Mouse (Mus musculus) lung, postnatal 0 days (tissue): ENCODE measurements at regions not wholly inside any gene's neighbourhood (a gene's known extent, or its start where the extent isn't known, plus 50 kb on each side); places are given as distances from the start of the nearest gene placed in this dataset.
A peak's percentile ranks its signal among the peaks of the same experiment; 100 is the strongest.

Experiments used
- ATAC-seq: fragments of 200-750 bp; cut with Nextera tagmentation; 2 replicates; pipeline ENCODE4 v1.8.0; 2017; ENCODE audit warnings: moderate library complexity
- DNase-seq: peaks from one replicate; pipeline ENCODE4 v3.0.0-alpha.2; 2016; ENCODE audit warnings: low spot score
- H3K27ac ChIP-seq: fragments of 300-500 bp; sonication (generic); 2 replicates; pipeline ENCODE4 v1.5.1; 2014; ENCODE audit warnings: antibody characterized with exemption, mild to moderate bottlenecking, low read length, mixed read lengths
- H3K27me3 ChIP-seq: fragments of 300-500 bp; sonication (generic); replicated peaks from 2 replicates; pipeline ENCODE4 v1.6.1; 2014; ENCODE audit warnings: low read length, mixed read lengths; ENCODE audit not compliant: insufficient read depth
- H3K36me3 ChIP-seq: fragments of 300-500 bp; sonication (generic); 2 replicates; pipeline ENCODE4 v1.6.1; 2014; ENCODE audit warnings: low read length, mixed read lengths; ENCODE audit not compliant: insufficient read depth
- H3K4me1 ChIP-seq: fragments of 300-500 bp; sonication (generic); 2 replicates; pipeline ENCODE4 v1.6.1; 2014; ENCODE audit warnings: antibody characterized with exemption, low read depth, low read length, mixed read lengths; ENCODE audit not compliant: insufficient read depth
- H3K4me2 ChIP-seq: fragments of 300-500 bp; sonication (generic); replicated peaks from 2 replicates; pipeline ENCODE4 v1.6.1; 2014; ENCODE audit warnings: low read depth, mild to moderate bottlenecking, low read length, moderate library complexity, mixed read lengths
- H3K4me3 ChIP-seq: fragments of 300-500 bp; sonication (generic); 2 replicates; pipeline ENCODE4 v1.5.1; 2014; ENCODE audit warnings: low read depth, low read length
- H3K9ac ChIP-seq: fragments of 300-500 bp; sonication (generic); replicated peaks from 2 replicates; pipeline ENCODE4 v1.6.1; 2014; ENCODE audit warnings: low read depth, mild to moderate bottlenecking
- H3K9me3 ChIP-seq: fragments of 300-500 bp; sonication (generic); 2 replicates; pipeline ENCODE4 v1.6.1; 2016; ENCODE audit warnings: low read length, mixed read lengths
- CTCF ChIP-seq: IDR thresholded peaks from 2 replicates; pipeline ENCODE4 v1.5.1; 2016; ENCODE audit warnings: antibody characterized with exemption, mild to moderate bottlenecking
- EP300 ChIP-seq: IDR thresholded peaks from 2 replicates; pipeline ENCODE4 v1.6.1; 2016; ENCODE audit warnings: antibody characterized with exemption, mild to moderate bottlenecking, control low read depth
- WGBS: fragments of 180-500 bp; shearing (Covaris S2); extraction: QIAGEN DNeasy Blood & Tissue Kit; methylation state at CpG from one replicate; pipeline ENCODE4 v1.1.7; 2014; 5-methylcytosine and 5-hydroxymethylcytosine counted together

GRCm38 (mm10) chr13:97442283-97442682, 201.4 kb downstream of the Enc1 start:
- Histone ChIP-seq H3K9ac (no peak overlapping the region), H3K9me3 (no peaks in the 10 kb centered on the region), H3K4me2 (0 out of 2 replicates have a peak overlapping the region, but pooled peaks have one; percentile 8), H3K4me3 (no peak overlapping the region), H3K36me3 (no peaks in the 10 kb centered on the region), H3K27me3 (no peaks in the 10 kb centered on the region), H3K27ac (no peak overlapping the region), H3K4me1 (peaks cover 11% of the 10 kb centered on the region)
- ATAC-seq, result peak; percentile 63
- TF ChIP-seq CTCF (no peak), EP300 (no peak)
- 23% methylated on average over 10 of the region's 10 CpGs for WGBS
- DNase-seq, result peak; percentile 51

GRCm38 (mm10) chr13:97441803-97442202, 200.9 kb downstream of the Enc1 start:
- no peak for TF ChIP-seq CTCF
- H3K4me1 ChIP-seq, result peaks cover 11% of the 10 kb centered on the region
- H3K9me3 ChIP-seq, result no peaks in the 10 kb centered on the region
- WGBS, result 36% methylated on average over 2 of the region's 2 CpGs
- H3K9ac ChIP-seq, result no peak overlapping the region
- H3K27ac ChIP-seq, result no peak overlapping the region
- no peak for ATAC-seq
- no peaks in the 10 kb centered on the region for H3K36me3 ChIP-seq
- no peak overlapping the region for H3K4me2 ChIP-seq
- no peak for DNase-seq
- no peak overlapping the region for H3K4me3 ChIP-seq
- no peaks in the 10 kb centered on the region for H3K27me3 ChIP-seq

- Histone ChIP-seq H3K27ac (no peak overlapping the region), H3K4me2 (peak overlapping the region; percentile 43), H3K4me3 (no peak overlapping the region), H3K9me3 (no peaks in the 10 kb centered on the region), H3K36me3 (no peaks in the 10 kb centered on the region), H3K4me1 (peaks cover 24% of the 10 kb centered on the region), H3K9ac (no peak overlapping the region), H3K27me3 (no peaks in the 10 kb centered on the region)
- TF ChIP-seq CTCF (peak; percentile 14; the same call in 1 of the 2 replicates), EP300 (no peak)
- ATAC-seq (no peak), DNase-seq (peak; percentile 37)
- WGBS, result 20% methylated on average over 16 of the region's 16 CpGs
Observed at GRCm38 (mm10) chr13:97439216-97439979, 198.5 kb downstream of the Enc1 start.

GRCm38 (mm10) chr13:97438692-97439091, 197.8 kb downstream of the Enc1 start:
- Histone ChIP-seq H3K27me3 (no peaks in the 10 kb centered on the region), H3K9ac (no peak overlapping the region), H3K27ac (no peak overlapping the region), H3K36me3 (no peaks in the 10 kb centered on the region), H3K4me1 (peaks cover 24% of the 10 kb centered on the region), H3K4me3 (no peak overlapping the region), H3K4me2 (peak overlapping the region; percentile 43), H3K9me3 (no peaks in the 10 kb centered on the region)
- ATAC-seq (no peak), DNase-seq (no peak)
- 37% methylated on average over 12 of the region's 12 CpGs for WGBS
- no peak for TF ChIP-seq CTCF
- no peak for TF ChIP-seq EP300

GRCm38 (mm10) chr13:97438277-97438676, 197.4 kb downstream of the Enc1 start:
- DNase-seq (no peak), ATAC-seq (no peak)
- Histone ChIP-seq H3K4me2 (peak overlapping the region; percentile 43; the same call in 1 of the 2 replicates), H3K27ac (no peak overlapping the region), H3K4me1 (peaks cover 24% of the 10 kb centered on the region), H3K9ac (no peak overlapping the region), H3K9me3 (no peaks in the 10 kb centered on the region), H3K36me3 (no peaks in the 10 kb centered on the region), H3K27me3 (no peaks in the 10 kb centered on the region), H3K4me3 (no peak overlapping the region)
- TF ChIP-seq CTCF (no peak), EP300 (no peak)
- 93% methylated on average over 3 of the region's 3 CpGs for WGBS

DNA sequence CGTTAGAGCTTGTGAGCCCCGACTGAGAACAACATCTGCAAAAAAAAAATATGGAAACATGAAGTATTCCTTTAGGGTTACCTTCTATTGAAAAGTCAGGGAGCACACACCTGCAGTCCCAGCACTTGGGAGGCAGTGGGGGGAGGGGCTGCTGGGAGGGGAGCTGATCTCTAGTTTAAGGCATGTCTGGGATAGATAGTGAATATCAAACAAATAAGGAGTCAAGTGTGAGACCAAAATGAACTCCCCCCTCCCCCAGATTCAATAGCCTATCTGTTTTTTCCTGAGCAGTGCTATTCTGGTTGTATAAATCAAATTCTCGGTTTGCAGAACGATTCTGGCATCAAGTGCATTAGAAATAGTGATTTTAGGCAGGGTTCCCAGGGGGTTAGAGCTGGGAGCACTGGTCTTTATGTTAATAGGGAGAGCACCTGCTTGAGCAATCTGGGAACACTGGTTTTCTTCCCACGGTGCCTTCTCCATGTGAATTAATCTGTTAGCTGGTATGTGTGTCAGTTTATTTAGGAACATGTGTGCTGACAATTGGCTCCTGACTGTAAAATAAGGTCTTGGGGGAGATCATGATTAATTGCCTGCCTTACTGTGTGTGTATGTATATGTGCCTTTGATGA, 195.9 kb downstream of the Enc1 start:
- Histone ChIP-seq H3K4me3 (no peak overlapping the region), H3K4me2 (no peak overlapping the region), H3K9me3 (no peaks in the 10 kb centered on the region), H3K27ac (no peak overlapping the region), H3K4me1 (peaks cover 24% of the 10 kb centered on the region), H3K27me3 (no peaks in the 10 kb centered on the region), H3K36me3 (no peaks in the 10 kb centered on the region), H3K9ac (no peak overlapping the region)
- DNase-seq (no peak), ATAC-seq (no peak)
- WGBS, result 33% methylated on average over 5 of the region's 5 CpGs
- TF ChIP-seq EP300, result no peak
- TF ChIP-seq CTCF, result no peak
